Mouse (Mus musculus) Muller cell, postnatal 12 days (primary cell): ENCODE results near the gene Hhat.
A peak's percentile ranks its signal among the peaks of the same experiment; 100 is the strongest.

Experiments
- DNase-seq: peaks from one replicate; pipeline ENCODE4 v3.0.0-alpha.2; 2015; ENCODE audit errors: inconsistent ontology term

Gene Hhat

GRCm38 (mm10) chr1:192497505-192497904, 273.5 kb downstream of the Hhat start:
- DNase-seq = no peak

GRCm38 (mm10) chr1:192489908-192490825, 280.9 kb downstream of the Hhat start:
- no peak for DNase-seq

GRCm38 (mm10) chr1:192487571-192487970, 283.5 kb downstream of the Hhat start:
- no peak for DNase-seq

GRCm38 (mm10) chr1:192485030-192485429, 286.0 kb downstream of the Hhat start:
- no peak for DNase-seq

DNA sequence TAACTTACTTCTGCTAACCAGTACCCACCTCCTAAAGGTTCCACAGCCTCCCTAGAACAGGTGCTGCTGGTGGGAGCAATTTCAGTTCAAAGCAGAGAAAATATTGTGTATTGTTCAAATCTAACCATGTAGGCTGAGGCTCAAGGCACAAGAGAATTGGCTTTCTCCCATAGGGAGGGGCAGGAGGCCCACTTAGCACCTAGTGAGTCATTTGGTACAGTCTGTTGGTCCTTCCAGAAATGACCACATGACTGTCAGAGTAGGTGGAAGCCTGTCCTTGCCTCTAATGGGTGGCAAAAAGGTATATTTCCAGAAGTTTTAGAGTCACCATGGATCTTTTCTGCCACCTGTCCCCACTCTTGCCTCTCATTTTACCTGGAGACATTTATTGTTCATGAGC, 289.6 kb downstream of the Hhat start:
- no peak for DNase-seq

DNA sequence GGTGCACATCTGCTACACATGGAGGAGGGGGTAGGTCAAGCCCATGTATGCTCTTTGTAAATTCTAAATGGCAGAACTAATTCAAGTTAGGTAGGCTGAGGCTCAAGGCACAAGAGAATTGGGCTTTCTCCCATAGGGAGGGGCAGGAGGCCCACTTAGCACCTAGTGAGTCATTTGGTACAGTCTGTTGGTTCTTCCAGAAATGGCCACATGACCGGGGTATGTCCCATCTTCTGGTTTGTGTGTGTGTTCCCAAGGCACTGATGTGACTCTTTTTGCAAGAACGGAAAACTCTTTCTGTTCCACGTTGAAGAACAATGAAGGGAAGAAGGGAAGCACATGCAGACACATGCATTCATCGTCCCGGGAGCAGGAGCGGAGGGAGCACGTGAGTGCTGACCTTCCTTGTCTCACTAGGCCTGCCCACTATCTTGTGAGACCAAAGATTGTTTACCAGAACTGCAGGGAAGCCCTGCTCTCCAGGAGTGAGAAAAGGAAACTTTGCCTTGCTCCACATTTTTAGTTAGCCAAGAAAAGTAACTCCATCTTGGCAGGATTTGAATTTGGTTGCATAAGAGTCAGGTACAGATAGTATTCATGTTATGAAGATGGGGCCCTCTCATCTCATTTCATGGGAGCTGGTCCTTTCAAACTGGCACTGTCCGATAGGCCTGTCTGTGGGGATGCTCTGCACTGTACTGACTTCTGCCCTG, 290.8 kb downstream of the Hhat start:
- no peak for DNase-seq

- no peak for DNase-seq
These were observed 292.8 kb downstream of the Hhat start for GRCm38 (mm10) chr1:192478176-192478575.

DNA sequence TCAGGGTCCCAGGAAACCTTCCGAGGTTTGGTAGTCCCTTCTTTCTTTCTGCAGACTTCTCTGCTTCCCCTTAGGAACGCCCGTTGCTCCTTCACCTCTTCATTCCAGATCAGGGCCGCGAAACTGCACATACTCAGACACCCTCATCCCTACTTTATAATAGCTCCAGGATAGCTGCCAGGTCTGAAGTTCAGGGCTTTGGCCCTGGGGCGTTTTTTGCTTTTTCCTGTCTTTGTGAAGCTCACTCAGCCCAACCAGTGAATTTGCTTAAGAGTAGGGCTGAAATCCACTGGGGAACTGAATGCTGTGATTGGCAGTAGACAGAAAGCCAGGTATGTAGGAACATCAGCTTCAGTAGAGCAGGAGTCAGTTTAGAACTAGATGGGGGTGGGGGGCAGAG, 293.5 kb downstream of the Hhat start:
- no peak for DNase-seq

DNA sequence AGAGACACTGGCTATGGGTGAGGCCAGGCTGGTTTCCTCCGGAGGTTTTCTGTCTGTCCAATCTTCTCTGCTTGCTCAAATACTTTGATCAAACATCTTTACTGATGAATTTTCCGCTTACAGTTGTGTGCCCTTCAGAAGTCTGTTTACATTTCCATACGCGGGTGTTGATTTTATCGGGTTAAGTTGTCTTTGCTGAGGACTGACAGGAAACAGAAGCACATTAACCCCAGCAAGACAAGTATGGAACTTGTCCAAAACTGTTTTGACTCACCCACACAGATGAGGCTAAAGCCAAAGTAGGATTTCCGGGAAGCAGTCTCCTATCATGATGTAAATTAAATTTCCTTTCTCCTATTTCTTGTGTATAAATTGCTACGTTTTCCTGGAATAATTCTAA, 294.3 kb downstream of the Hhat start:
- no peak for DNase-seq

- DNase-seq = peak; percentile 34
These were observed 297.9 kb downstream of the Hhat start for GRCm38 (mm10) chr1:192473134-192473533.

DNA sequence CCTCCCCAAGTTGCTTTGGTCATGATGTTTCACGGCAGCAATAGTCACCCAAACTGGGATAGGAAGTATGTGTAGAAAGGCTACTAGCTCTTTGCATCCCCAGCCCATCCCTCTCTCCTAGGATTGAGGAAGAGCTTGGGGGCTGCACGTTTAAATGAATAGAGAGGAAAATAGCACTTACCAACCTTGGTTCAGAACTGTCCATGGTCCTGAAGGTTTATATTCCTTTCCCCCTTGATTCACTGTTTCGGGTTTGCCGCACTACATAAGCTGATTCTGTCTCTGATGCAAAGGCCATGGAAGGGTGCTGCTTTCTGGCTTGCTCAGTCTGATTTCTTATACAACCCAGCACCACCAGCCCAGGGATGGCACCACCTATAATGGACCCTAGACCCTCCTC, 298.7 kb downstream of the Hhat start:
- no peak for DNase-seq

DNA sequence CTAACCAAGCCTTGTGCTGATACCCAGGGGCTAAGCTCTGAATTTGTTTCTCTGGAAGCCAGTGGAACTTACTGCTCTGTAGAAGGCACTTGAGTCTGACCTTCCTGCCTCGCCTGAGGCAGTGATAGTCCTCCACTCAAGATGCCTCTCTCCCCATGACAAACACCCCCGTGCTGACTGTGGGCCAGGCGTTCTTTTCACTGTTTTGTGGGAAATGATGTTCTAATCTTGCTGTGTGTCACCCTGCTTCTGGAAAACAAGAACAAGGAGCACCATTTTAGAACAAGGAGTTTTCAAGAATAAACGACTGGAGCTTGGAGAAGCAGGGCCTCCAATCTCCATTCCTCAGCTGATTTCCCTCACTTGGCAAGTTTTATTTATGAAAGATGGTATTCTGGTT, 307.3 kb downstream of the Hhat start:
- DNase-seq = no peak

- peak; percentile 48 for DNase-seq
These were observed 313.4 kb downstream of the Hhat start for GRCm38 (mm10) chr1:192457526-192458206.

DNA sequence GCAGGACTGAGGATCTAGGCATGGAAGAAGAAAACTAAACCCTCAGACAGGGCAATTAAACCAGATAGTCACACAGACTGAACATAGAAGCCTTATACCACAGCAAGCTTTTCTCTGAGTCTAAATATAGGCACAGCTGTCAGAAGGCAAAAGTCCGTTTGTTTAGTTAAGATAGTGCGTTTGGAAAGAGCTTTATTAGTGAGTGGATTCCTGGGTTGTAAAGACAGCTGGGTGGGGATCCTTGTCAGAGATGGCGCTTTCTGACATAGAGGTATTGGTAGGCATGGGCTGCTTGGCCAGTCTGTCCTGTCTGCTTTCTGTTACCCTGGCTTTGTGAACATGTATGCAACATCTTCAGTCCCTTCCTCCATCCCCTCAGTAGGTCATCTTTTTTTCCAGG, 314.0 kb downstream of the Hhat start:
- no peak for DNase-seq

DNA sequence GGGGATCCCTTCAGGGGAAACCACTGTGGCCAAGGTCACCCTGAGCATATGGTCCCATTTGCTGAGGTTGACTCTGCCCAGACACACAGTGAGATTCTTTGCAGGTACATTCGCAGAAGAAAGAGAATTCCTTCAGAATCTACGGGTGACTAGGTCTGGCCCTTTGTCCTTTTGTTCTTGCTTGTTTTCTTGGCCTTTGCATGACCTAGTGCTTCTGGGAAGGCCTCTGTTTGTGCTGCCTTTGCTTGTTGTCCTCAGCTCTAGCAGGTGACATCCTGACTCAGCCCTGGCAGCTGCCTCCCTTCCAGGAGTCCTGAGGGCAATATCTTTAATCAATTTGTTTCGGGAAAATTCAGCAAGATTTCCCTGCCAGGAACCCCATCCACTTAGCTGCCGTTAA, 316.0 kb downstream of the Hhat start:
- no peak for DNase-seq

DNA sequence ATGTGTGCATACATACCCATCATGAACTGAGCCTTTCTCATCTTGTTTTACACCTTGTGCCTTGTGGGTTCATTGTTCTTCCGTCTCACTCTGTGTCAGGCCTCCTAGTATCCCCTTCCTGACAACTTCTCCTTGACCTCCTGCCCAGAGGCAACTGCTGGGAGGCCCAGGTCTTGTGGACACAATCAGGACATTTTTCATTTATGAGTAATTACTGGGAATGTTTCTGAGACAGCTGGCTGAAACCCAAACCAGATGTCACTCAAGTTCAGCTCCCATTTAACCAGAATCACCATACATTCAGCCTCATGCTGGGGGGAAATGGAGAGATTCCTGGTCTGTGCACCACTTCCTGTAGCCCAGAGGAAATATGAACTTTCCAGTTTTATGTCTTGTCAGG, 316.5 kb downstream of the Hhat start:
- DNase-seq = peak; percentile 70

DNA sequence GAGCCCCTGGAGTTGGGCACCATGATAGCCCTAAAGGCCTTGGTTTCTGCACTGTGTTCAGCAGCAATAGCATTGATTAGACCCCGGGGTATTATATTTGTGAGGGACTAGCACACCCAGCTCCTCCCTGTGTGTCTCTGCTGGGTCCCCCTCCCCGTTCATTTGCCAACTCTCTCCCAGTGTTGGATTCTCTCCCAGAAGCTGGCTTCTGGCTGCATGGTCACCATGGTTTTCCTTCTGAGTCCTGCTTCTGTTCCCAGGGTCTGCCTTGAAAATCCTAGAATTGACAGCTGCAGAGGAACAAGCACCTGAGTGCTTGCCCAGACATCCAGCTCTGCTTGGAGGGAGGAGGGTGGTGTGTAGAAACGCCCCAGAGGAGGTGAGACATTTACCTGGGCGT, 319.3 kb downstream of the Hhat start:
- no peak for DNase-seq

- no peak for DNase-seq
These were observed 320.6 kb downstream of the Hhat start for GRCm38 (mm10) chr1:192450425-192450824.

- DNase-seq = peak; percentile 83
These were observed 321.3 kb downstream of the Hhat start for GRCm38 (mm10) chr1:192449572-192450351.

DNA sequence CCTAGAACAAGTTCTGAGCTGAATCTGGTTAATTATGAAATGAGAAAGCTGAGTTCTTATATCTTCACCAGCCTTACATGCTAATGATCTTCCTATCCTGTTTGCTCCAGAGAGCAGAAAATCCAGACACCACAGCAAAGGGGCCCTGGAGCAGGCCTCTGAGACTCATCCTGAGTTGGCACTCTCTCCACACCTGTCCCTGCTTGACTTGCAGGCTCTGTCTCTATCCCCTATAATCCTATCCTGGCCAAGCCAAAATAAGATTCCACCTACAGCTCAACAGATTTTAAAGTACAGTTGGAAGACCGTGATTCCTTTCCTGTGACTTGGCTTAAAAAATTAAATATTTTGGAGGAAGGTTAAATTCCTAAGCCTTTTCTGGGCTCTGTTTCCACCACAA, 322.5 kb downstream of the Hhat start:
- DNase-seq = no peak

DNA sequence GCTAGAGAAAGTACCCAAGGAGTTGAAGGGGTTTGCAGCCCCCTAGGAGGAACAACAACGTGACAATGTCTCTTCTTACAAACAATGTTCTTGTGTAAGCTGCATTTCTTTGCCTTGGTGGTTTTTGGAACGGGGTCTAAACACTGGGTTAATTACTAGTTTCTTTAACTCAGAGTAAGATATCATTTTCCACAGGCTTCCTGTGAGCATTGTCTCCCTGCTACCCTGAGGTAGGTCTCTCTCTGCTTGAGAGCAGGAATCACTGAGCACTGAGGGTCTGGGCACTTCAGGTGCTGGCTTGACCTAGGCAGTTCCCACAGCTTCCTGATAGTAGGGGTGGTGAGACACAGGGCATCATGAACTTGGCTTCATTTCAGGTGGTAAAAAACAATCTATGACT, 323.4 kb downstream of the Hhat start:
- DNase-seq = no peak
